Mouse (Mus musculus) myocyte (in vitro differentiated cells): ENCODE results near the gene Cc2d1a.

ENCODE experiments used
- E2F4 ChIP-seq: IDR thresholded peaks from one replicate; pipeline ENCODE4 v1.6.1; 2011; ENCODE audit warnings: mild to moderate bottlenecking, control low read depth, moderate library complexity; ENCODE audit not compliant: insufficient read depth
- MAX ChIP-seq: IDR thresholded peaks from one replicate; pipeline ENCODE4 v1.6.1; 2011; ENCODE audit warnings: low read depth, mild to moderate bottlenecking, control low read depth
- MYOD1 ChIP-seq, 3 experiments: IDR thresholded peaks; one replicate each; pipeline ENCODE4 v1.6.1; 2011; ENCODE audit warnings: control low read depth in 2 of 3, low read depth in 2 of 3, mild to moderate bottlenecking in 2 of 3, moderate library complexity in 1 of 3; ENCODE audit not compliant: insufficient read length in 2 of 3, control insufficient read depth in 1 of 3
- MYOG ChIP-seq, 3 experiments: IDR thresholded peaks; one replicate each; pipeline ENCODE4 v1.6.1; 2011; ENCODE audit warnings: control low read depth in 2 of 3, low read depth in 2 of 3, mild to moderate bottlenecking in 2 of 3; ENCODE audit not compliant: insufficient read length in 2 of 3, control insufficient read depth in 1 of 3, insufficient read depth in 1 of 3
- POLR2A ChIP-seq: IDR thresholded peaks from one replicate; pipeline ENCODE4 v1.6.1; 2011; ENCODE audit warnings: low read depth, mild to moderate bottlenecking, control low read depth, moderate library complexity; ENCODE audit not compliant: insufficient read length
- POLR2AphosphoS2 ChIP-seq: IDR thresholded peaks from one replicate; pipeline ENCODE4 v1.6.1; 2011; ENCODE audit warnings: low read depth, control low read depth; ENCODE audit not compliant: insufficient read length
- REST ChIP-seq: IDR thresholded peaks from one replicate; pipeline ENCODE4 v1.6.1; 2011; ENCODE audit warnings: mild to moderate bottlenecking, control low read depth, moderate library complexity; ENCODE audit not compliant: insufficient read depth, insufficient read length
- TCF12 ChIP-seq: IDR thresholded peaks from one replicate; pipeline ENCODE4 v1.6.1; 2011; ENCODE audit warnings: mild to moderate bottlenecking, control low read depth; ENCODE audit not compliant: poor library complexity, insufficient read depth, severe bottlenecking
- USF1 ChIP-seq: IDR thresholded peaks from one replicate; pipeline ENCODE4 v1.6.1; 2011; ENCODE audit warnings: low read depth, mild to moderate bottlenecking, control low read depth, moderate library complexity

DNA sequence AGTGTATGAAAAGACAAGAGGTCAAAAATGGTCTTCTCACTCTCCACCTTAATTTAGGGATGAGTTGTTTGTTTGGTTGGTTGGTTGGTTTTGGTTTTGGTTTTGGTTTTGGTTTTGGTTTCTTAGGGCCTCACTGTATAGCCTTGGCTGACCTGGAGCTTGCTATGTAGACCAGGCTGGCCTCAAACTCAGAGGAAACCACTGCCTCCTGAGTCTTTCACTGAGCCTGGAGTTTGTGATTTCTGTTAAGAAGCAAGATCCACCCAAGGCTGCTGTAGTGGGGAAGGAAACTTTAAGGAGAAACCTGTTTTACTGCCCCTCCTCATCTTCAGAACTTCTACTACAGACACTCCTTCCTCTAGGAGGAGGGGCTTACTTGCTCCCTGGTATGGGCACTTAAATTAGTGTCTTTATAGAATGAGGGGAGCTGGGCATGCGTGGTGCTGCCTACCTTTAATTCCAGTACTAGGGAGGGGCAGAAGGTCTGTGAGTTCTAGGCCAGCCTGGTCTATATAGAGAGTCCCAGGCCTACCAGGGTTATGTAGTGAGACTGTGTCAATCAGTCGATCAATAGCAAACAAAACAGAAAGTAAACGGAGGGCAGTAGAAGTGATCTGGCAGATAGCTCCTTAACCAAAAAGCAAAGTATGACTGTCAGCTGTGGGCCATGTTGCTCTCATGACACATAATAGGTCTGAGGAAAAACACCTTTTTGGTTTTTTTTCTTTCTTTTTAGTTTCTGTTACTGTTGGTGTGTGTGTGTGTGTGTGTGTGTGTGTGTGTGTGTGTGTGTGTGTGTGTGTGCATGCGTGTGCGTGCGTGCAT, 41.3 kb downstream of the Cc2d1a start:
- TF ChIP-seq MYOG (IDR thresholded peaks at IDR 0.05; ENCODE audit: control insufficient read depth in 1 of 3, insufficient read depth in 1 of 3, insufficient read length in 2 of 3, low read depth in 2 of 3) (no peak), REST (no peak), POLR2A (no peak), POLR2AphosphoS2 (no peak), MAX (no peak), MYOD1 (IDR thresholded peaks at IDR 0.05; ENCODE audit: control insufficient read depth in 1 of 3, insufficient read length in 2 of 3, low read depth in 2 of 3) (no peak), E2F4 (no peak), TCF12 (no peak), USF1 (no peak)
